Mouse (Mus musculus) heart, embryonic 10.5 days (tissue): Measurements from ENCODE around the gene Zfp956. TPM values are rescaled to one million over a fixed set of nuclear protein-coding genes. Genes with fewer than 3 reads are reported as not detected.

ENCODE experiments used
- DNase-seq: peaks from one replicate; pipeline ENCODE4 v3.0.0-alpha.2; 2017; ENCODE audit warnings: low spot score
- H3K27ac ChIP-seq: fragments of 300-500 bp; sonication (generic); 2 replicates; pipeline ENCODE4 v1.5.1; 2016; ENCODE audit warnings: mild to moderate bottlenecking
- H3K27me3 ChIP-seq: fragments of 300-500 bp; sonication (generic); 2 replicates; pipeline ENCODE4 v1.6.1; 2016; ENCODE audit warnings: mild to moderate bottlenecking; ENCODE audit not compliant: poor library complexity, insufficient read depth, severe bottlenecking
- H3K36me3 ChIP-seq: fragments of 300-500 bp; sonication (generic); 2 replicates; pipeline ENCODE4 v1.6.1; 2016; ENCODE audit warnings: mild to moderate bottlenecking, moderate library complexity
- H3K4me1 ChIP-seq: fragments of 300-500 bp; sonication (generic); 2 replicates; pipeline ENCODE4 v1.6.1; 2016; ENCODE audit warnings: mild to moderate bottlenecking
- H3K4me3 ChIP-seq: fragments of 300-500 bp; sonication (generic); 2 replicates; pipeline ENCODE4 v1.5.1; 2016; ENCODE audit warnings: mild to moderate bottlenecking, moderate library complexity
- H3K9me3 ChIP-seq: fragments of 300-500 bp; sonication (generic); 2 replicates; pipeline ENCODE4 v1.6.1; 2016; ENCODE audit warnings: mild to moderate bottlenecking, moderate library complexity
- WGBS: fragments of 180-500 bp; shearing (Covaris S2); methylation state at CpG from one replicate; pipeline ENCODE4 v1.1.7; 2016; 5-methylcytosine and 5-hydroxymethylcytosine counted together
- polyA plus RNA-seq: library from polyadenylated mRNA; unstranded; fragments of >200 nt; fragmentation: Nextera tagmentation; extraction: Ambion mirVana; gene quantifications from 2 replicates; pipeline ENCODE4 v1.2.1, GENCODE M21; 2016

Gene Zfp956
- polyA plus RNA-seq, 1 experiment from 2014 or later = 4.9 TPM

DNA sequence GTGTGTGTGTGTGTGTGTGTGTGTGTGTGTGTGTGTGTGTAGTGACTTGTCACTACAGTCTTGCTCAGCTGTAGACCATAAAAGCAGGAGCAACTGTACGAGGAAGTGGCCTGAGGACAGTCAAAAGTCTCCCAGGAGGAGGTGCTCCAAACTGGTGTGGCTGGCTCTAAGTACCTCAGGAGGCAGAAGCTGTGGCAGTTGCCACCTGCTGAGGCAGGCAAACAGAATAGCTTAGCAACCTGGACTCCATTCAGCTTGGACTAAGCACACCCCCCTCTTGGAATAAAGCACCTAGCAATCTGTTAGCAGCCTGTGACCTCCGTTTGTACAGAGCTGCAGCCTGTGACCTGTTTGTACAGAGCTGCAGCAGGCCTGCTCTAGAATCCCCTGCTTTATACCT lies 30.7 kb downstream of the Zfp956 start:
- no peak overlapping the region for H3K27ac ChIP-seq
- H3K4me1 ChIP-seq = no peaks in the 10 kb centered on the region
- no peaks in the 10 kb centered on the region for H3K36me3 ChIP-seq
- H3K4me3 ChIP-seq = no peak overlapping the region
- peaks cover 65% of the 10 kb centered on the region for H3K27me3 ChIP-seq
- H3K9me3 ChIP-seq = no peaks in the 10 kb centered on the region
- WGBS = 25% methylated on average over 2 of the region's 2 CpGs
- no peak for DNase-seq

DNA sequence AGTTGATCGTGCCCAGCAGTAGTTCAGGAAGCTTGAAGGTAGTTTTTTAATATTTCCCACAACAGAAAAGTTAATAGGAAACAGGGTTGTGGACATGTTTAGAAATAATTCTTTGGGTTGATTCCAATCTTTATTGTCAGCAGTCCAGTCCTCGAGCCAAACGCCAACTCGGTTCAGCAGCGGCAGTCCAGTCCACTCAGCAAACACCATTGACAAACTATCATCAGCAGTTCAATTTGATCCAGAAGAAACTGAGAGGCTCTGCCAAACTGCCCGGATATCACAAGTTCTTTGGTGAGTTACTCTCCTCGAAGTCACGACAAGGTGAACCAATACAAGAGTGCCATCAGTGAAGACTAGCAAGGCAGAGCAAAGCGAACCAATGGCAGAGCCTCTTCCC lies 42.5 kb downstream of the Zfp956 start:
- Histone ChIP-seq H3K36me3 (no peaks in the 10 kb centered on the region), H3K27ac (no peak overlapping the region), H3K4me1 (no peaks in the 10 kb centered on the region), H3K4me3 (no peak overlapping the region), H3K9me3 (peaks cover 4% of the 10 kb centered on the region; the same call in 1 of the 2 replicates), H3K27me3 (peaks cover 89% of the 10 kb centered on the region)
- no peak for DNase-seq
- WGBS = 86% methylated on average over 9 of the region's 9 CpGs

DNA sequence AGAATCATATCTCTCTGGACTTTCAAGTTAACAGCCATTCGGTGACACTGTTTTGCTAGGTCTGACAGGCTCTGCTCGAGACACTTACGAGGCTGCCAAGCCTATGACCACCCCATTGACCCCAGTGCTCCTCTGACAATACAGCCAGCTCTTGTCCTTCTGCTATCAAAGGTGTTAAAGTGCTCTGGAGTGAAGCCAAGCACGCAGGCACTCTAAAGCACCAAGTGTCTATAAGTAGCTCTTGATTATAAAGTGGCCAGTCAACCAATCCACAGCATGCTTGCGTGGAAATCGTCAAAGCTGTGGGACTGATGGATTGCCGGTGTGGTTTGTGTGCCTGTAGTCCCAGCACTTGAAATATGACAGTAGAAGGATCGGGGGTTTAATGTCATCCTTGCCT lies 57.5 kb downstream of the Zfp956 start:
- Histone ChIP-seq H3K4me1 (peaks cover 7% of the 10 kb centered on the region; the same call in 1 of the 2 replicates), H3K9me3 (no peaks in the 10 kb centered on the region), H3K27me3 (peaks cover 82% of the 10 kb centered on the region), H3K4me3 (no peak overlapping the region), H3K27ac (no peak overlapping the region), H3K36me3 (no peaks in the 10 kb centered on the region)
- DNase-seq = peak; percentile 87
- WGBS = 22% methylated on average over 8 of the region's 8 CpGs

Other genes with a start within 250 kb of the Zfp956 start
- 232 and 268 TPM in 2 replicates for gene Pdia4, start 140.0 kb upstream of the Zfp956 start, polyA plus RNA-seq
- gene Zfp786, start 122.5 kb upstream of the Zfp956 start, polyA plus RNA-seq = 1.2 and 3.5 TPM in 2 replicates
- 4.7 and 5.4 TPM in 2 replicates for gene Zfp398, start 117.7 kb upstream of the Zfp956 start, polyA plus RNA-seq
- 9.4 and 11.2 TPM in 2 replicates for gene Zfp282, start 76.2 kb upstream of the Zfp956 start, polyA plus RNA-seq
- gene Zfp212, start 32.9 kb upstream of the Zfp956 start, polyA plus RNA-seq = 9.4 and 11.8 TPM in 2 replicates
- gene Zfp777, start 95.5 kb downstream of the Zfp956 start, polyA plus RNA-seq = 4.7 and 8.0 TPM in 2 replicates
- gene Zfp746, start 133.2 kb downstream of the Zfp956 start, polyA plus RNA-seq = 11.0 and 18.0 TPM in 2 replicates